Mouse (Mus musculus) adrenal gland, adult (tissue): ENCODE results near the gene Trim14.
A peak's percentile ranks its signal among the peaks of the same experiment; 100 is the strongest.

Experiments
- DNase-seq, 2 experiments: peaks; one replicate each; pipeline ENCODE4 v3.0.0; 2022 to 2023; ENCODE audit warnings: low spot score in 1 of 2; ENCODE audit not compliant: inconsistent age in 2 of 2

Gene Trim14

DNA sequence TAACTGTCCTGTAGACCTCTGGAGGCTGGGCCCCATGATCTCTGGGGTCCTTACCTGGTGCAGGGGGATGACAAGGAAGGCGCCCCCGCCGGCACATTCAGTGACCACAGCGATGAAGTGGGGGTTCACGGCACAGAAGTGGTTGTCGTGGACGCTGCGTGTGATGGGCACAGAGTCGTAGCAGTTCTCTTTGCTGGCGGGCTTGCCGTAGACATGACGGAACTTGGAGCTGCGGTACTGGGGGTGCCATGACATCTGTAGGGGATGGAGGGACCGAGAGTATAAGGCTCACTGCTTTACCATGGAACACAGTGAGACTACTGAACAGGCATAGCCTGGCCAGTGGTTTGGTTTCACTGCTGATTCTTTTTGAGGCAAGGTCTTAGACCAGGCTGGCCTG lies 26.9 kb upstream of the Trim14 start:
- DNase-seq, result no peak

DNA sequence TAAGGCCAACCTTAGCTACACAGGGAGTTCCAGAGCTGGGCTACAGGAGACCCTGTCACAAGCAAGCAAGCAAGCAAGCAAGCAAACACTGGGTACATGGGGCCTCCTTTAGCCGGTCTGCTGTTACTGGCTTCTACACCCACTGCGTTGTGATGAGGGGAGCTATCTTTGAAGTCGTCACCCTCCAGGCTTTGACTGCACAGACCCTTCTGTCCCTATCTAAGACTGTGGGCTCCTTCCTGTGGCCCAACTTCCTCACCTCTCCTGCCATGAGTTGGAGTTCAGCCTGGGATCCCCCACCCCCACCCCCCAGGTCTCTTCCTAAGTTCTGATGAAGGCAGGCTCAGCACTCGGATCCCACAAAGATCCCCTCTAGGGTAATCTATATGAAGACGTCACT lies 26.1 kb upstream of the Trim14 start:
- DNase-seq, result no peak

DNA sequence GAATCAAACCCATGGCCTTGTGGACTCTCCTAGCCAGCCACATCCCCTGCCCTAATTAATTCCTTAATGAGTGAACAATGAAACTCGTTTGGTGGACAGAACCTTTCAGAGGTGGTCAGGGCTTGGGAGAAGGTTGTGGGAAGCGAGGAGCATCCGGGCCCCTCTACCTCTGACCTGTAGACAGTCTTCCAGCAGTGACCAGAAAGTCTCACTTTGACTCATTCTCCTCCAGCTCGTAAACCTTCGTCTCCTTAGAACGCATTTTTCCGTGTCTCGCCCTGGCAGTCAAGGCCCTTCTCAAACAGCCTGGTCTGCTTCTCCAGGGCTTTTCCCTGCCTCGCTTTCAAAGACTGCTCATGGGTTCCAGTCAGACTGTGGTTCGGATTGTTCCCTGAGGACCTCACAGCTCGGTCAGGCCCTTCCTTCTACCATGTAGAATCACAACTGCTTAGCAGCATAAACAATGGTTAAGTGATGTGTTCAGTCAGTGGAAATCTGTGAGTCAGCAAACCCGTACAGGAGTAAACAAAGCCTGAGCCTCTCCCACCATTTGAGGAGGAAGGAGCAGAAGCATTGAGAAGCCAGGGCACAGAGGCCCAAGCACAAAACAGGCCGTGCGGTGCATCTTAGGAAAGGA lies 24.2 kb upstream of the Trim14 start:
- no peak for DNase-seq

DNA sequence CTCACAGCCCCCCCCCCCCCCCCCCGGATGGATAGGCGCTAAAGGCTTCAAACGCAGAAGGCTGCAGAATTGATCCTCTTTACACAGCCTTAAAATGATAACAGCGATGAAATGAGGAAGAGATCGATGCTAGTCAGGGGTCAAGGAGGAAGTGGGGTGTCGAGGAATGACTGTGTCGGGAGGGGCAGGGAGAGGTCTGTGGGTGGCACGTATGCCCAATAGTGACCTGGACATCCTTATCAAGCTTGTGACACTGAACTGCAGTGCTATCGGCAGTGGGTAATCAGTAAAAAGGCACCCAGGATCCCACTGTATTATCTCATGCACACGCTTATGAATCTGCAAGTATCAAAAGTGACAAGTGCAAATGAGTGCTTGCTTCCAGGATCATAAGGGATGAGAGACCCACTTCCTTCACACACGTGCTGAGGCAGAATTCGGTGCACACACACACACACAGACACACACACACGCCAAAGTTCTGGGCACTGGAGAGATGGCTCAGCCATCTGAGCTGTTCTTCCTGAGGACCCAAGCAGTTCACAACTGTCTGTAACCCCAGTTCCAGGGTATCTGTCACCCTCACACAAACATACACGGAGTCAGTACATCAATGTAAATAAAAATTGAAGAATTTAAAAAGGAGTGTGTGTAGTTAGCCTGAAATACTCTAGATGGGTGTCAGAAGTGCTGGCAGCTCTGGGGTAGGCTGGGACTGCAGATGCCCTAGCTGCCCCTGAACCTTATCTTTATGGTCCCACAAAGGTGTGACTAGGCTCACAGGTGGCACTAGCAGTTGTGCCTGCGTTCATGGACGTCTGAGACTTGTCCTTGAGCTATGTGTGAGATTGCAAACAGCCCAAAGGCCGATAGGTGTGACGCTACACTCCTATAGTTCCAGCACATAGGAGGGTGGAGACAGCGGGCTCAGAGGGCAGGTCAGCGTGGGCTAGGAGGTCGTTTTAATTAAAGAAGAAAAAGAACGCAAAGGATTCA lies 23.0 kb upstream of the Trim14 start:
- DNase-seq, result no peak

DNA sequence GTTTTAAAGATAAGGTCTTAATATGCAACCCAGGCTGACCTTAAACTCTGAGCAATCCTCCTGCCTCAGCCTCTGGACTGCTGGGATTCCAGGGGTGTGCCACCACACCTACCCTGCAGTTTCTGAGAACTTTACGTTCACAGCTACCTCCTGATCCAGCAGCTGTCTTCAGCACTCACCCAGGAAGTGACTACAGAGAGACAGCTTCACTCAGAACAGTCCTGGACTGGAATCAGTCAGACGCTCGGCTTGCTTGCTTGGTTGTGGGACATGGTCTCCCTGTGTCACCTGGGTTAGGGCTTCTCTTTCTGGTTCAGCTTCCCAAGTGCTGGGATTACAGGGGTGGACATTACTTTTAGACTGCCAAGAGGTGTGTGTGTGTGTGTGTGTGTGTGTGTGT lies 21.0 kb upstream of the Trim14 start:
- DNase-seq, result no peak

DNA sequence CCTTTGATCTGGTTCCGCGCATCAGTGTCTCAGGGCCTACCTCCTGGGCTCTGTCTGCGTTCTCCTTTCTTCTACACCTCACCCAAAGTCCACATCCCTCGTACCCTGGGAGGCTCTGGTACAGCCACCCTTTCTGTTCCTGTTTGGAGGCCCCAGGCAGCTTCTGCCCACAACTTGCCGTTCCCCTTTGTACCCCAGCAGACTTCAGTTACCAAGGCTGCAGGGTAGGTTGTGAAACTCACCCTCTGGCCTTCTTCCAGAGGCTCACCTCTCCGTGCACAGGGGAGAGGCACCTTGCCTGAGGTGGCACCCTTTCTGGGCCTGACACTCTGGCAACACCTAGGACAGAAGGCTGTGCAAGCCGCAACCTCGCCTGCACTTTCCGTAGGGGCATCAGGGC lies 19.8 kb upstream of the Trim14 start:
- DNase-seq, result no peak

GRCm38 (mm10) chr4:46554295-46555069 lies 18.5 kb upstream of the Trim14 start:
- DNase-seq, result peak in 1 of 2 experiments; percentile 31

DNA sequence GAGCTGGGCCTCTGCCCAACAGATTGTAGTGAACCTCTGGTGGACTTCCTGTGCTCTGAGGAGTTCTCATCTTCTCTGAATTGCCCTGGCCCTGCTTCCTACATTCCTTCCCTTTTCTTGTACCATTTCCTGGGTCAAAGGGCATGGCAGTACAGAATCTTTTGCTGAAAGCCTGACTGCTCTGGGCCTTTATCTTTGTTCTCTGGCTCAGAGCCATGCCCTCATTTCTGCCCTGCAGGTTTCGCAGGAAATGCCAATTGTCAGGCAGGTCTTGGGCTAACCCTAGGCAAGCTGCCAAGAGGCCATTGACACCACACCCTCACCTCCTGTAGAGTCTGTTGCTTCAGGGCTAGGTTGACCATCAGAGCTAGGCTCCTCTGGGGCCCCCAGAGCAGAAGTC lies 17.9 kb upstream of the Trim14 start:
- DNase-seq, result peak; percentile 65 to 83

DNA sequence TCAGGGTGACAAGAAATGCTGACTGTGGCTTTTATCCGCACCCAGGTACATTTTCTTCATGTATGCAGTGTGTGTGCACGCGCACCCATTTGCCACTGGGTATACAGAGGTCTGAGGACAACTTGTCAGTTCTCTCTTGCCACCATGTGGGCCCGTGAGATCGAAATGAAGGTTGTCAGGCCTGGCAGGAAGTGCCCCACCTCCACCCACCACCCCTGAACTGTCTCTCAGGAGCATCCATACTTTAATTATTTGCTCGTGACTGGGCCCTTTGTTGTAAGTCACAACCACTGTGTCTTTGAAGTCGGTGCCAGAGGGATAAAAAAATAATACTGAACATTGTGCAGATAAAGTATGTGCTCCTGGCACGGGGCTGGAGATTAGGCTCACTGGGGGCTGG lies 14.5 kb upstream of the Trim14 start:
- peak in 1 of 2 experiments; percentile 40 for DNase-seq

GRCm38 (mm10) chr4:46549979-46550378 lies 14.0 kb upstream of the Trim14 start:
- DNase-seq, result no peak

GRCm38 (mm10) chr4:46546709-46547108 lies 10.8 kb upstream of the Trim14 start:
- no peak for DNase-seq

DNA sequence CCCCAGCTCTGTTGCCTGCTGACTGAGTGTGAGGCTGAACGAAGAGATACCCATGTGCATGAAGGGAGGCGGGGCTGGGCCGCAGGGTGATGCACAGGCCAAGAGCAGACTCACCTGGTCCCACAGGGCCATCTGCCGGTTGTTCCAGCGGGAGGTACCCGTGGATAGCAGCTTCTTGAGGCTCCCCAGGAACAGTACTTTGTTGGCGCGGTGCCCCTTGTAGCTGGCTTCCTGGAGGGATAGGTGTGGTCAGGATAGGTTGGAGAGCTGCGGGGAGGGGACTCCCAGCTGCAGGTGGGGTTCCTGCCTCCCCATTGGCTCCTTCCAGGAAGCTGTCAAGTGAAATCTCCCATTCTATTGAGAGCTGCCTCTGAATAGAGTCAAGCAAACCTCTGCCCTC lies 9.6 kb upstream of the Trim14 start:
- DNase-seq, result no peak

- DNase-seq, result peak in 1 of 2 experiments; percentile 60
These were observed 8.4 kb upstream of the Trim14 start for GRCm38 (mm10) chr4:46544313-46544712.

DNA sequence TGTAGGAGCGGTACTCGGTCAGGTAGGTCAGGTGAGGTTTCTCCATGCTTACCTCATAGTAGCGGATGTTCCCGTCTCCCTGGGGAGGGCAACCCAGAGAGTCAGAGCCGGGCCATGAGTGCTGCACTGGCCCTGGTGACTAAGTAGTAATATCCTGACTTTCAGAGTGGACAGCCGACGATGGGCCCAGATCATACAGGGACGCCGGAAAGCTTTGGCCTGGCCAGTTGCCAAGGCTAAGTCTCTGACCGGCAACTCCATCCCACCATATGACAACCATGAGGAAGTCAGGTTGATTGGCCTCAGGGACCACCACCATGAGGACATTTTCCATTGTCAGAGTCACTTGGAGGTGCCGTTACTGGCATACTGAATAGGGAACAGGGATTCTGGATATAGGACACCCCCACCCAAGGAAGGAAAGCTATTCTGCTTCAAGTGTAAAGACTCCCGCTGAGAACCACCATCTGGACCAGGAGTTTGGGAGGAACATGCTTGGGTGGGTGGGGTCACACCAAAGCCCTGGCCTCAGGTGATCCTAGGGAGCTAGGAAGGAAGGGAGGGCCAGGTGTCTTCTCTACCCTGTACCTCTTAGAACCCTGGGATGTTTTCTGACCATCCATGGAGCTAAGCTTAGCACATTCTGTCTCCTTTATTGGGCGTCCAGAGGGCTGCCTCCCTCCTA lies 7.6 kb upstream of the Trim14 start:
- no peak for DNase-seq

DNA sequence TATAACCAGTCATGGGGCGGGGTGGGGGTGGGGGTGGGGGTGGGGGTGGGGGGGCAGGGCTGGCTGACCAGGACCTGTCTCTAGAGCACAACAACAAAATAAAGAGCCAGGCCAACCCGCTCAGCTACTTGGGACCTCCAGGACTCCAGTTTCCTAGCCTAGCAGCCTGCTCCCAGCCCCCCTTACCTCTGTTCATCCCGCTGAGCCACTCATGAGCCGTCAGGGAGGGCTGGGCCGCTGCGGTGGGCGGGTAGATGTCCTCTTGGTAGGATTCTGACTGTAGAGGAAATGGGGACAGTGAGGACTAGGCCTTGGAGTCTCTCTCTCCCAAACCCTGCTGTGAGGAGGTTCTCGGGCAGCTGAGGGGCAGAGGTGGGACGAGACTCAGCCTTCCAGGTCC lies 5.8 kb upstream of the Trim14 start:
- DNase-seq, result no peak

- no peak for DNase-seq
These were observed 3.2 kb upstream of the Trim14 start for GRCm38 (mm10) chr4:46539167-46539566.

GRCm38 (mm10) chr4:46535094-46535830 lies 679 bp downstream of the Trim14 start:
- DNase-seq, result peak in 1 of 2 experiments; percentile 61

GRCm38 (mm10) chr4:46533934-46534720 lies 1.8 kb downstream of the Trim14 start:
- peak; percentile 31 to 50 for DNase-seq

GRCm38 (mm10) chr4:46532926-46533325 lies 3.0 kb downstream of the Trim14 start:
- no peak for DNase-seq
